Mouse (Mus musculus) heart, adult 2 months (tissue): Measurements from ENCODE around the gene Polr3a.

Experiments
- CTCF ChIP-seq: fragments of 200-600 bp; IDR thresholded peaks from 2 replicates; pipeline ENCODE4 v1.8.1; 2022; ENCODE audit warnings: antibody characterized with exemption, mild to moderate bottlenecking, moderate library complexity
- EP300 ChIP-seq: fragments of 200-500 bp; IDR thresholded peaks from 2 replicates; pipeline ENCODE4 v1.6.1; 2011; ENCODE audit warnings: low read depth, low read length, control low read depth; ENCODE audit not compliant: insufficient read depth
- POLR2A ChIP-seq: fragments of 200-500 bp; IDR thresholded peaks from 2 replicates; pipeline ENCODE4 v1.6.1; 2011; ENCODE audit warnings: mild to moderate bottlenecking, low read depth, low read length, control low read depth; ENCODE audit not compliant: insufficient read depth

- TF ChIP-seq EP300 (no peak), CTCF (peak; percentile 60), POLR2A (no peak)
Observed at GRCm38 (mm10) chr14:24510218-24510617, 23.4 kb upstream of the Polr3a start.
